Mouse (Mus musculus): ENCODE measurements around the gene Hpse. TPM values are rescaled to one million over a fixed set of nuclear protein-coding genes. Genes with fewer than 3 reads are reported as not detected.

Hpse gene
- polyA plus RNA-seq, 1 experiment from 2014 or later = 0.55 TPM

DNA sequence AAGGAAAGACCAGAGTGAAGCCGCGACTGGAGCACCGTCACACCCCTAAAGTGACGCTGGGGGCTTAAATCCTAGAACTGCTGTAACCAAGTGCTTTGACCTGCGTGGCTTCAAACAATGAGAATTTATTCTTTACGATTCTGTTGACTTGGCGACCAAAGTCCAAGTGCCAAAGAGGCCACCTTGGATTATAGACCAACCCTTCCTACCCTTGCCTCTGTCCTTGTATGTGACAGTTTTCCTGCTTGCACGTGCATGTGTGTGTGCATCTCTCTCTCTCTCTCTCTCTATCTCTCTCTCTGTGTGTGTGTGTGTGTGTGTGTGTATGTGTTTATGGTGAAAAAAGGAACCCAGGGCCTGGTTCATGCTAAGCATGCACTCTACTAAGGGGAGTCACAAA is 19.3 kb upstream of the Hpse start:
- Histone ChIP-seq H3K4me1 (ENCODE audit: control insufficient read depth, insufficient read depth, low read length) (no peaks in the 10 kb centered on the region), H3K27me3 (ENCODE audit: control insufficient read depth, insufficient read depth, low read length) (no peaks in the 10 kb centered on the region), H3K36me3 (ENCODE audit: control insufficient read depth, insufficient read depth, low read length) (no peaks in the 10 kb centered on the region), H3K27ac (replicated peaks; ENCODE audit: low read depth, low read length) (no peak overlapping the region), H3K9me3 (ENCODE audit: control insufficient read depth, low read length) (peaks cover 3% of the 10 kb centered on the region; the same call in 1 of the 2 replicates), H3K9ac (replicated peaks; ENCODE audit: low read length) (no peak overlapping the region), H3K4me3 (replicated peaks; ENCODE audit: low read depth, low read length) (no peak overlapping the region), H3K4me2 (ENCODE audit: low read length) (no peak overlapping the region)
- DNase-seq (no peak), ATAC-seq (ENCODE audit: low FRiP score, low TSS enrichment) (no peak)
- 92% methylated on average over 8 of the region's 8 CpGs for WGBS

DNA sequence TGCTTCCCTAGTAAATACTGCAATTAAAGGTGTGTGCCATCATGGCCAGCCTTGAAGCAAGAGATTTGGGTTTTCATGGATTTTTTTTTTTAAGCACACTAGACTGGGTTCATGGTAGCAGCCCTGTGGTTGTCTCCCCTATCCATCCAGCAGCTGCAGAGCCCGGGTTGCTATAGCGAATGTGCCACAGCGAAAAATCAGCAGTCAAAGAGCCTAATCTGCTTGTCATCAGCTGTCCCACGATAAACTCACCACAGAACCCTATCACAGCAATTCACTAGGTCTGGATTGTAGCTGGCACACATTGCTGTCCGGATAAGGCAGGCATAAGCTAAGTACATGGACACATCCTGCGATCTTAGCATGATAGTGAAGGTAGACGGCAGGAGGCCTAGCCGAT is 17.4 kb upstream of the Hpse start:
- H3K4me1 ChIP-seq (ENCODE audit: control insufficient read depth, insufficient read depth, low read length) = no peaks in the 10 kb centered on the region
- H3K27ac ChIP-seq (replicated peaks; ENCODE audit: low read depth, low read length) = no peak overlapping the region
- WGBS = 85% methylated on average over 8 of the region's 8 CpGs

DNA sequence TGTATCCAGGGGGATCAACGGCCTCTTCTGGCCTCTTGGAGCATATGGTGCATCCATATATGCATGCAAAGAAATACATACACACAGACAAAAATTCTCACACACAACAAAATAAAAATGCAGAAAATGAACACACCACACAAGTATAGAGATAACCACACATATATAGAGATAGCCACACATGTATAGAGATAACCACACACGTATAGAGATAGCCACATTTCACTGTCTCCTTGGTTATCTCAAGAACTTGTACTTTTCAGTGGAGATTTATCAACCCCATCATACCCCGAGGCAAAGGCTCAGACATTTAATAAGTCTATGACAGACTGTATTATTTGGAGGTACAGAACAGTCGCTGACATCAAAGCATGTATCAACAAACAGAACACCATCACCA is 15.0 kb upstream of the Hpse start:
- no peak overlapping the region for H3K9ac ChIP-seq (replicated peaks; ENCODE audit: low read length)
- no peaks in the 10 kb centered on the region for H3K27me3 ChIP-seq (ENCODE audit: control insufficient read depth, insufficient read depth, low read length)
- DNase-seq (no peak), ATAC-seq (ENCODE audit: low FRiP score, low TSS enrichment) (no peak)
- H3K9me3 ChIP-seq (ENCODE audit: control insufficient read depth, low read length) = 0 out of 2 replicates have a peak, but pooled peaks cover under 1% of the 10 kb centered on the region
- WGBS = 86% methylated on average over 4 of the region's 4 CpGs
- no peak overlapping the region for H3K4me3 ChIP-seq (replicated peaks; ENCODE audit: low read depth, low read length)
- no peak overlapping the region for H3K4me2 ChIP-seq (ENCODE audit: low read length)
- H3K27ac ChIP-seq (replicated peaks; ENCODE audit: low read depth, low read length) = no peak overlapping the region
- H3K4me1 ChIP-seq (ENCODE audit: control insufficient read depth, insufficient read depth, low read length) = no peaks in the 10 kb centered on the region
- H3K36me3 ChIP-seq (ENCODE audit: control insufficient read depth, insufficient read depth, low read length) = no peaks in the 10 kb centered on the region

More for the DNA sequence above, 17.4 kb upstream of the Hpse start:
- ATAC-seq (ENCODE audit: low FRiP score, low TSS enrichment) (no peak), DNase-seq (no peak)
- H3K9me3 ChIP-seq (ENCODE audit: control insufficient read depth, low read length) = peaks cover 3% of the 10 kb centered on the region; the same call in 1 of the 2 replicates
- H3K4me2 ChIP-seq (ENCODE audit: low read length) = no peak overlapping the region
- H3K27me3 ChIP-seq (ENCODE audit: control insufficient read depth, insufficient read depth, low read length) = no peaks in the 10 kb centered on the region
- H3K4me3 ChIP-seq (replicated peaks; ENCODE audit: low read depth, low read length) = no peak overlapping the region
- no peaks in the 10 kb centered on the region for H3K36me3 ChIP-seq (ENCODE audit: control insufficient read depth, insufficient read depth, low read length)
- H3K9ac ChIP-seq (replicated peaks; ENCODE audit: low read length) = no peak overlapping the region

DNA sequence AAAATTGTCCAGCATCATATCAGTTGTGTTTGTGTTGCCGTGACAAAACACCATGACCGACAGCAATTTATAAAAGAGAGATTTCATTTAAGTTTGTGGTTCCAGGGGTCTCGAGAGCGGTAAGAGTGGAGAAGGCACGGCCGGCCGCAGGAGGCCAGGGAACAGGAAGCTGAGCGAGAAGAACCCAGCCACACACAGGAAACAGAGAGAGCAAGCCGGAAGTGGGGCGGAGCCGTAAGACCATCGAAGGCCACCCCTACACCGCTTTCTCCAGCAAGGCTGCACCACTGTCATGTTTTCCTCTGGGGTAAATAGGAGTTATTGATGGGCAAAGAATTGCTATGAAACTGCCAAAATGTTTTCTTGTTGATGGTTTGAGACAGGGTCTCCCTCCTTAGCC is 9.2 kb upstream of the Hpse start:
- DNase-seq (no peak), ATAC-seq (ENCODE audit: low FRiP score, low TSS enrichment) (no peak)
- Histone ChIP-seq H3K27ac (replicated peaks; ENCODE audit: low read depth, low read length) (no peak overlapping the region), H3K4me3 (replicated peaks; ENCODE audit: low read depth, low read length) (no peak overlapping the region), H3K9me3 (ENCODE audit: control insufficient read depth, low read length) (no peaks in the 10 kb centered on the region), H3K36me3 (ENCODE audit: control insufficient read depth, insufficient read depth, low read length) (no peaks in the 10 kb centered on the region), H3K9ac (replicated peaks; ENCODE audit: low read length) (no peak overlapping the region), H3K27me3 (ENCODE audit: control insufficient read depth, insufficient read depth, low read length) (no peaks in the 10 kb centered on the region), H3K4me2 (ENCODE audit: low read length) (no peak overlapping the region), H3K4me1 (ENCODE audit: control insufficient read depth, insufficient read depth, low read length) (no peaks in the 10 kb centered on the region)
- 91% methylated on average over 13 of the region's 13 CpGs for WGBS

DNA sequence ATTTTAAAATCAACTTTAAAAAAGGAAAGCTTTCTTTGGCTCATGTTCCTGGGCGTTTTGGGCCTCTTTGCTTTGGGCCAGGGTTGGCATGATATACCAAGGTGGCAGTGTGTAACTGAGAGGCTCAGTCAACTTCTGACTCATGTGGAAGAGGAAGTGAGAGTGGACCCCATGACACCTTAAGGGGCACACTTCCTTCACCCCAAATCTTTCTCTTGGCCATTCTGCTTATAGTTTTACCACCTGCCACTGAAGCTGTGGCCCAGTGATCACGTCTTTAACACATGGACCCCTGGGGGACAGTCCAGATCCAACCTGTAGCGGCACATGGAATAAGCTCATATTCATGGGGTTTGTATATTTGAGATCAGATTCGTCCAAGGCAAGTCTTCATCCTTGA is 6.5 kb upstream of the Hpse start:
- H3K36me3 ChIP-seq (ENCODE audit: control insufficient read depth, insufficient read depth, low read length) = no peaks in the 10 kb centered on the region
- no peak overlapping the region for H3K4me2 ChIP-seq (ENCODE audit: low read length)
- no peak overlapping the region for H3K9ac ChIP-seq (replicated peaks; ENCODE audit: low read length)
- no peaks in the 10 kb centered on the region for H3K27me3 ChIP-seq (ENCODE audit: control insufficient read depth, insufficient read depth, low read length)
- H3K4me1 ChIP-seq (ENCODE audit: control insufficient read depth, insufficient read depth, low read length) = no peaks in the 10 kb centered on the region
- no peak for ATAC-seq (ENCODE audit: low FRiP score, low TSS enrichment)
- no peak for DNase-seq
- H3K4me3 ChIP-seq (replicated peaks; ENCODE audit: low read depth, low read length) = no peak overlapping the region
- no peaks in the 10 kb centered on the region for H3K9me3 ChIP-seq (ENCODE audit: control insufficient read depth, low read length)
- 83% methylated on average over 4 of the region's 4 CpGs for whole genome bisulfite sequencing
- no peak overlapping the region for H3K27ac ChIP-seq (replicated peaks; ENCODE audit: low read depth, low read length)

DNA sequence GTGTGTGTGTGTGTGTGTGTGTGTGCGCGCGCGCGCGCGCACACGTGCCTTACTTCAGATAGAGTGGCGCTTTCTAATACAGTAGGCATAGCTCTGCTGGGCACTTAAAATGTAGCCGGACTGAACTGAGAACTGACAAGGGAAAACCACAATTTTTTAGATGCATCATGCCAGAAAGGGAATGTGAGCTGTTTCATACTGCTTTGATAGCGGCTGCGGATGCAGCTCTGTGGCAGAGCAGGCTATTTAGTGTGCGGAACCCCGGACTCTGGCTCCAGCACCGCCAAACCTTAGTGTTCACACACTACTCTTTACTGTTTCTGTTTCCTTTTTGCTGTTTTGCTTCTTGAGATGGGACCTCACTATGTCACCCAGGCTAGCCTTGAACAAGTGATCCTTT is 2.8 kb downstream of the Hpse start:
- DNase-seq (no peak), ATAC-seq (ENCODE audit: low FRiP score, low TSS enrichment) (no peak)
- no peaks in the 10 kb centered on the region for H3K36me3 ChIP-seq (ENCODE audit: control insufficient read depth, insufficient read depth, low read length)
- 0 out of 2 replicates have a peak, but pooled peaks cover 4% of the 10 kb centered on the region for H3K4me1 ChIP-seq (ENCODE audit: control insufficient read depth, insufficient read depth, low read length)
- WGBS = 95% methylated on average over 15 of the region's 15 CpGs
- H3K27me3 ChIP-seq (ENCODE audit: control insufficient read depth, insufficient read depth, low read length) = peaks cover 10% of the 10 kb centered on the region
- H3K27ac ChIP-seq (replicated peaks; ENCODE audit: low read depth, low read length) = no peak overlapping the region
- no peak overlapping the region for H3K4me3 ChIP-seq (replicated peaks; ENCODE audit: low read depth, low read length)
- no peak overlapping the region for H3K9ac ChIP-seq (replicated peaks; ENCODE audit: low read length)
- H3K4me2 ChIP-seq (ENCODE audit: low read length) = no peak overlapping the region
- no peaks in the 10 kb centered on the region for H3K9me3 ChIP-seq (ENCODE audit: control insufficient read depth, low read length)

DNA sequence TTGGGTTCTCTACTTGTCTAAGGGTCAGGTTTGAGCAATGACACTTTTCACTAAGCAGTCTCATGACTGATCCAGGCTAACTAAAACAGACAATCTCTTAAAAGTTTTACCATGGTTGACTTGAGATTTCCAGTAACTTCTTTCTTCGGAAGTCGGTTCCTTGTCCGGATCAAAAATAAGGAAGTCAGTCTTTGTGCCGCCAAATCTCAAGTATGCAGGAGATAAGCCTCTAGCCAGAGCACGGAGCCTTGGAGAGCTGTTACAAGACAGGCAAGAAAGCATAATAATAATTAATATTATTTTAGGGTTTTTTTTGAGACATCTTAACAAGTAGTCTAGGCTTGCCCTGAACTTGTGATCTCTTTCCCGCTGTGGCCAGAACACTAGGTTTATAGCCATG is 8.3 kb downstream of the Hpse start:
- H3K4me3 ChIP-seq (replicated peaks; ENCODE audit: low read depth, low read length) = no peak overlapping the region
- H3K4me2 ChIP-seq (ENCODE audit: low read length) = no peak overlapping the region
- ATAC-seq (ENCODE audit: low FRiP score, low TSS enrichment) = no peak
- H3K27me3 ChIP-seq (ENCODE audit: control insufficient read depth, insufficient read depth, low read length) = no peaks in the 10 kb centered on the region
- no peak overlapping the region for H3K27ac ChIP-seq (replicated peaks; ENCODE audit: low read depth, low read length)
- no peak overlapping the region for H3K9ac ChIP-seq (replicated peaks; ENCODE audit: low read length)
- no peak for DNase-seq
- no peaks in the 10 kb centered on the region for H3K36me3 ChIP-seq (ENCODE audit: control insufficient read depth, insufficient read depth, low read length)
- WGBS = 94% methylated on average over 6 of the region's 6 CpGs
- no peaks in the 10 kb centered on the region for H3K4me1 ChIP-seq (ENCODE audit: control insufficient read depth, insufficient read depth, low read length)
- no peaks in the 10 kb centered on the region for H3K9me3 ChIP-seq (ENCODE audit: control insufficient read depth, low read length)

DNA sequence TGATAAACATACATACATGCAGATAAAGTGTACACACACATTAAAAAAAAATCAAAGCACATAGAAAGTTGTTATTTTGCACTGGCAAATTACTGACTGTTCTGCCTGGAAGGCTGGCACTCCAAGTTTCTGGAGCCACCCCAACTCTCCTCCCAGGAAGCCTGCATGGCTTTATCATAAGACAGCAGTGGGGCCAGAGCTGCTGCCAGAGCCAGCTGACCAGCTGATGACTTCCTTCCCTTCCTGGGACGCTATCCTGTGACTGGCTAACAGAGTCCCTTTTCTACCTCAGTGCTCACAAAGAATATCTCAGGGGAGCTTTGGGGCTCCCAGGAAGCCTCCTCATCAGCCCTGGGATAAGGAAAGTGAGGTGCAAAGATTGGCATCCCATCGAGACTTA is 9.5 kb downstream of the Hpse start:
- DNase-seq = no peak
- WGBS = 63% methylated on average over 2 of the region's 2 CpGs

DNA sequence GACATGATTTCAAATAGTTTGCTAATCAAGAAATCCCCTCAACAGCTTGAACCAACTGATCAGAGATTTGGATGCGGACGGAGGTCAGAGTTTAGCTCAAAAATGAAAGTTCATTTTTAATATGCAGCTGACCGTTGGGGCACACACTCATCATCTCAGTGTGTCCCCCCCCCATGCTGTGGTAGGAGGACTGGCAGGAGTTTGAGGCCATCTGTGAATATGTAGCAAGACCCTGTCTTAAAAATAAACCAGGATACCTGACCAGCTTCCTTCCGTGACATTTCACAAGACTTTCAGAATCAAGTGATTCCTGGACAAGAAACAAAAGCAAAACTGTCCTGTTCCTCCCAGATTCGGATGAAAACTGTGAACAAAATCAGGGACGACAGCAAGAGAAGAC is 10.5 kb downstream of the Hpse start:
- no peaks in the 10 kb centered on the region for H3K9me3 ChIP-seq (ENCODE audit: control insufficient read depth, low read length)
- no peaks in the 10 kb centered on the region for H3K4me1 ChIP-seq (ENCODE audit: control insufficient read depth, insufficient read depth, low read length)
- no peak overlapping the region for H3K27ac ChIP-seq (replicated peaks; ENCODE audit: low read depth, low read length)
- WGBS = 92% methylated on average over 6 of the region's 6 CpGs
- H3K36me3 ChIP-seq (ENCODE audit: control insufficient read depth, insufficient read depth, low read length) = no peaks in the 10 kb centered on the region
- H3K9ac ChIP-seq (replicated peaks; ENCODE audit: low read length) = no peak overlapping the region
- H3K4me2 ChIP-seq (ENCODE audit: low read length) = no peak overlapping the region
- no peak overlapping the region for H3K4me3 ChIP-seq (replicated peaks; ENCODE audit: low read depth, low read length)
- no peaks in the 10 kb centered on the region for H3K27me3 ChIP-seq (ENCODE audit: control insufficient read depth, insufficient read depth, low read length)
- DNase-seq (no peak), ATAC-seq (ENCODE audit: low FRiP score, low TSS enrichment) (no peak)

More for the DNA sequence above, 9.5 kb downstream of the Hpse start:
- Histone ChIP-seq H3K27ac (replicated peaks; ENCODE audit: low read depth, low read length) (no peak overlapping the region), H3K9ac (replicated peaks; ENCODE audit: low read length) (no peak overlapping the region), H3K36me3 (ENCODE audit: control insufficient read depth, insufficient read depth, low read length) (no peaks in the 10 kb centered on the region), H3K4me3 (replicated peaks; ENCODE audit: low read depth, low read length) (no peak overlapping the region), H3K4me2 (ENCODE audit: low read length) (no peak overlapping the region), H3K9me3 (ENCODE audit: control insufficient read depth, low read length) (no peaks in the 10 kb centered on the region), H3K27me3 (ENCODE audit: control insufficient read depth, insufficient read depth, low read length) (no peaks in the 10 kb centered on the region), H3K4me1 (ENCODE audit: control insufficient read depth, insufficient read depth, low read length) (no peaks in the 10 kb centered on the region)
- no peak for ATAC-seq (ENCODE audit: low FRiP score, low TSS enrichment)

Measured in midbrain, embryonic 14.5 days (tissue).